Mouse (Mus musculus): Measurements from ENCODE around the gene Ankrd13b. TPM values are rescaled to one million over a fixed set of nuclear protein-coding genes. Genes with fewer than 3 reads are reported as not detected.

Gene Ankrd13b
- total and polyA plus RNA-seq, 2 experiments, result 0.37 to 8.0 TPM

- no peaks in the 10 kb centered on the region for H3K36me3 ChIP-seq (ENCODE audit: control insufficient read depth, insufficient read depth, low read length)
- no peak overlapping the region for H3K4me3 ChIP-seq (ENCODE audit: insufficient read depth, low read depth, low read length)
- H3K27me3 ChIP-seq (ENCODE audit: control insufficient read depth, insufficient read depth, low read length), result no peaks in the 10 kb centered on the region
- no peak overlapping the region for H3K9ac ChIP-seq (ENCODE audit: low read depth, low read length)
- WGBS, result 93% methylated on average over 6 of the region's 6 CpGs
- no peaks in the 10 kb centered on the region for H3K79me2 ChIP-seq (ENCODE audit: control insufficient read depth, insufficient read depth, low read length)
- H3K27ac ChIP-seq (replicated peaks; ENCODE audit: insufficient read depth, low read depth, low read length), result no peak overlapping the region
- DNase-seq (ENCODE audit: extremely low read depth, low read depth, low spot score), result no peak
- peaks cover 3% of the 10 kb centered on the region; the same call in 1 of the 2 replicates for H3K4me1 ChIP-seq (ENCODE audit: control insufficient read depth, insufficient read depth, low read length)
- no peak for TF ChIP-seq POLR2A (IDR thresholded peaks at IDR 0.05; ENCODE audit: extremely low read depth, insufficient read depth, low read length)
- no peak for TF ChIP-seq CTCF (IDR thresholded peaks at IDR 0.05; ENCODE audit: low read depth, low read length)
Measured at GRCm38 (mm10) chr11:77506941-77507340, 17.5 kb upstream of the Ankrd13b start.

- TF ChIP-seq CTCF (IDR thresholded peaks at IDR 0.05; ENCODE audit: low read depth, low read length) (no peak), POLR2A (IDR thresholded peaks at IDR 0.05; ENCODE audit: extremely low read depth, insufficient read depth, low read length) (no peak)
- Histone ChIP-seq H3K27ac (replicated peaks; ENCODE audit: insufficient read depth, low read depth, low read length) (no peak overlapping the region), H3K4me3 (ENCODE audit: insufficient read depth, low read depth, low read length) (no peak overlapping the region), H3K9ac (ENCODE audit: low read depth, low read length) (no peak overlapping the region), H3K79me2 (ENCODE audit: control insufficient read depth, insufficient read depth, low read length) (no peaks in the 10 kb centered on the region), H3K4me1 (ENCODE audit: control insufficient read depth, insufficient read depth, low read length) (peaks cover 3% of the 10 kb centered on the region; the same call in 1 of the 2 replicates), H3K27me3 (ENCODE audit: control insufficient read depth, insufficient read depth, low read length) (no peaks in the 10 kb centered on the region), H3K36me3 (ENCODE audit: control insufficient read depth, insufficient read depth, low read length) (no peaks in the 10 kb centered on the region)
- DNase-seq (ENCODE audit: extremely low read depth, low read depth, low spot score), result no peak
- 86% methylated on average over 14 of the region's 14 CpGs for WGBS
Measured at GRCm38 (mm10) chr11:77506273-77506672, 16.8 kb upstream of the Ankrd13b start.

- Histone ChIP-seq H3K79me2 (ENCODE audit: control insufficient read depth, insufficient read depth, low read length) (no peaks in the 10 kb centered on the region), H3K36me3 (ENCODE audit: control insufficient read depth, insufficient read depth, low read length) (no peaks in the 10 kb centered on the region), H3K4me1 (ENCODE audit: control insufficient read depth, insufficient read depth, low read length) (peaks cover 3% of the 10 kb centered on the region; the same call in 1 of the 2 replicates), H3K27ac (replicated peaks; ENCODE audit: insufficient read depth, low read depth, low read length) (no peak overlapping the region), H3K4me3 (ENCODE audit: insufficient read depth, low read depth, low read length) (no peak overlapping the region), H3K9ac (ENCODE audit: low read depth, low read length) (no peak overlapping the region), H3K27me3 (ENCODE audit: control insufficient read depth, insufficient read depth, low read length) (no peaks in the 10 kb centered on the region)
- TF ChIP-seq CTCF (IDR thresholded peaks at IDR 0.05; ENCODE audit: low read depth, low read length), result no peak
- TF ChIP-seq POLR2A (IDR thresholded peaks at IDR 0.05; ENCODE audit: extremely low read depth, insufficient read depth, low read length), result no peak
- WGBS, result 91% methylated on average over 22 of the region's 22 CpGs
- no peak for DNase-seq (ENCODE audit: extremely low read depth, low read depth, low spot score)
Measured at GRCm38 (mm10) chr11:77505291-77505980, 16.0 kb upstream of the Ankrd13b start.

- 95% methylated on average over 19 of the region's 19 CpGs for WGBS
- no peak overlapping the region for H3K27ac ChIP-seq (replicated peaks; ENCODE audit: insufficient read depth, low read depth, low read length)
Measured at GRCm38 (mm10) chr11:77504377-77504776, 14.9 kb upstream of the Ankrd13b start.

GRCm38 (mm10) chr11:77503511-77503910 is 14.0 kb upstream of the Ankrd13b start:
- H3K27ac ChIP-seq (replicated peaks; ENCODE audit: insufficient read depth, low read depth, low read length), result no peak overlapping the region
- H3K27me3 ChIP-seq (ENCODE audit: control insufficient read depth, insufficient read depth, low read length), result no peaks in the 10 kb centered on the region
- 81% methylated on average over 3 of the region's 3 CpGs for WGBS
- H3K36me3 ChIP-seq (ENCODE audit: control insufficient read depth, insufficient read depth, low read length), result no peaks in the 10 kb centered on the region
- H3K4me1 ChIP-seq (ENCODE audit: control insufficient read depth, insufficient read depth, low read length), result peaks cover 3% of the 10 kb centered on the region; the same call in 1 of the 2 replicates
- no peak overlapping the region for H3K9ac ChIP-seq (ENCODE audit: low read depth, low read length)
- no peak overlapping the region for H3K4me3 ChIP-seq (ENCODE audit: insufficient read depth, low read depth, low read length)
- no peak for DNase-seq (ENCODE audit: extremely low read depth, low read depth, low spot score)
- TF ChIP-seq POLR2A (IDR thresholded peaks at IDR 0.05; ENCODE audit: extremely low read depth, insufficient read depth, low read length) (no peak), CTCF (IDR thresholded peaks at IDR 0.05; ENCODE audit: low read depth, low read length) (no peak)
- H3K79me2 ChIP-seq (ENCODE audit: control insufficient read depth, insufficient read depth, low read length), result no peaks in the 10 kb centered on the region

More at GRCm38 (mm10) chr11:77504377-77504776, 14.9 kb upstream of the Ankrd13b start:
- H3K4me1 ChIP-seq (ENCODE audit: control insufficient read depth, insufficient read depth, low read length), result peaks cover 3% of the 10 kb centered on the region; the same call in 1 of the 2 replicates
- TF ChIP-seq POLR2A (IDR thresholded peaks at IDR 0.05; ENCODE audit: extremely low read depth, insufficient read depth, low read length) (no peak), CTCF (IDR thresholded peaks at IDR 0.05; ENCODE audit: low read depth, low read length) (no peak)
- H3K36me3 ChIP-seq (ENCODE audit: control insufficient read depth, insufficient read depth, low read length), result no peaks in the 10 kb centered on the region
- no peak for DNase-seq (ENCODE audit: extremely low read depth, low read depth, low spot score)
- H3K4me3 ChIP-seq (ENCODE audit: insufficient read depth, low read depth, low read length), result no peak overlapping the region
- no peaks in the 10 kb centered on the region for H3K27me3 ChIP-seq (ENCODE audit: control insufficient read depth, insufficient read depth, low read length)
- H3K9ac ChIP-seq (ENCODE audit: low read depth, low read length), result no peak overlapping the region
- H3K79me2 ChIP-seq (ENCODE audit: control insufficient read depth, insufficient read depth, low read length), result no peaks in the 10 kb centered on the region

GRCm38 (mm10) chr11:77502481-77502880 is 13.0 kb upstream of the Ankrd13b start:
- no peaks in the 10 kb centered on the region for H3K36me3 ChIP-seq (ENCODE audit: control insufficient read depth, insufficient read depth, low read length)
- H3K27ac ChIP-seq (replicated peaks; ENCODE audit: insufficient read depth, low read depth, low read length), result no peak overlapping the region
- TF ChIP-seq POLR2A (IDR thresholded peaks at IDR 0.05; ENCODE audit: extremely low read depth, insufficient read depth, low read length) (no peak), CTCF (IDR thresholded peaks at IDR 0.05; ENCODE audit: low read depth, low read length) (no peak)
- H3K4me3 ChIP-seq (ENCODE audit: insufficient read depth, low read depth, low read length), result no peak overlapping the region
- no peak overlapping the region for H3K9ac ChIP-seq (ENCODE audit: low read depth, low read length)
- H3K4me1 ChIP-seq (ENCODE audit: control insufficient read depth, insufficient read depth, low read length), result no peaks in the 10 kb centered on the region
- no peak for DNase-seq (ENCODE audit: extremely low read depth, low read depth, low spot score)
- H3K79me2 ChIP-seq (ENCODE audit: control insufficient read depth, insufficient read depth, low read length), result 0 out of 2 replicates have a peak, but pooled peaks cover 3% of the 10 kb centered on the region
- no peaks in the 10 kb centered on the region for H3K27me3 ChIP-seq (ENCODE audit: control insufficient read depth, insufficient read depth, low read length)
- WGBS, result 91% methylated on average over 6 of the region's 6 CpGs

Data from liver, adult 2 months (tissue).